Mouse (Mus musculus) R1 (cell line): ENCODE results near the gene Vrk1.
A peak's percentile ranks its signal among the peaks of the same experiment; 100 is the strongest.

Experiments used
- DNase-seq: peaks from one replicate; pipeline ENCODE4 v3.0.0-alpha.2; 2018; ENCODE audit warnings: low read depth, low spot score

Gene Vrk1

GRCm38 (mm10) chr12:105997028-105997786 lies 12.8 kb upstream of the Vrk1 start:
- DNase-seq: no peak

- DNase-seq: no peak
These were observed 8.3 kb upstream of the Vrk1 start for GRCm38 (mm10) chr12:106001775-106002174.

- DNase-seq: no peak
These were observed 5.3 kb upstream of the Vrk1 start for GRCm38 (mm10) chr12:106004719-106005118.

- peak; percentile 67 for DNase-seq
These were observed 3.8 kb upstream of the Vrk1 start for GRCm38 (mm10) chr12:106006218-106006617.

GRCm38 (mm10) chr12:106008348-106009050 lies 1.5 kb upstream of the Vrk1 start:
- DNase-seq: no peak

- DNase-seq: no peak
These were observed 732 bp upstream of the Vrk1 start for GRCm38 (mm10) chr12:106009122-106009870.

GRCm38 (mm10) chr12:106012161-106012560 lies 2.1 kb downstream of the Vrk1 start:
- DNase-seq: peak; percentile 90

GRCm38 (mm10) chr12:106016265-106017012 lies 6.4 kb downstream of the Vrk1 start:
- DNase-seq: peak; percentile 18

- no peak for DNase-seq
These were observed 10.0 kb downstream of the Vrk1 start for GRCm38 (mm10) chr12:106020063-106020462.

GRCm38 (mm10) chr12:106023652-106024051 lies 13.6 kb downstream of the Vrk1 start:
- no peak for DNase-seq

- peak; percentile 82 for DNase-seq
These were observed 15.4 kb downstream of the Vrk1 start for GRCm38 (mm10) chr12:106025416-106025815.

- DNase-seq: no peak
These were observed 16.5 kb downstream of the Vrk1 start for GRCm38 (mm10) chr12:106026385-106027134.

- DNase-seq: no peak
These were observed 17.3 kb downstream of the Vrk1 start for GRCm38 (mm10) chr12:106027372-106027771.

- no peak for DNase-seq
These were observed 19.6 kb downstream of the Vrk1 start for GRCm38 (mm10) chr12:106029582-106029981.

- no peak for DNase-seq
These were observed 20.2 kb downstream of the Vrk1 start for GRCm38 (mm10) chr12:106030146-106030745.

- no peak for DNase-seq
These were observed 20.8 kb downstream of the Vrk1 start for GRCm38 (mm10) chr12:106030796-106031195.

- DNase-seq: no peak
These were observed 21.9 kb downstream of the Vrk1 start for GRCm38 (mm10) chr12:106031916-106032315.

GRCm38 (mm10) chr12:106032361-106032760 lies 22.3 kb downstream of the Vrk1 start:
- no peak for DNase-seq

GRCm38 (mm10) chr12:106034267-106034666 lies 24.2 kb downstream of the Vrk1 start:
- no peak for DNase-seq

- no peak for DNase-seq
These were observed 24.7 kb downstream of the Vrk1 start for GRCm38 (mm10) chr12:106034761-106035160.
